Mouse (Mus musculus) heart, adult 2 months (tissue): ENCODE measurements around the gene Tex30.

Experiments
- CTCF ChIP-seq: fragments of 200-600 bp; IDR thresholded peaks from 2 replicates; pipeline ENCODE4 v1.8.1; 2022; ENCODE audit warnings: antibody characterized with exemption, mild to moderate bottlenecking, moderate library complexity
- POLR2A ChIP-seq: fragments of 200-500 bp; IDR thresholded peaks from 2 replicates; pipeline ENCODE4 v1.6.1; 2011; ENCODE audit warnings: mild to moderate bottlenecking, low read depth, low read length, control low read depth; ENCODE audit not compliant: insufficient read depth

DNA sequence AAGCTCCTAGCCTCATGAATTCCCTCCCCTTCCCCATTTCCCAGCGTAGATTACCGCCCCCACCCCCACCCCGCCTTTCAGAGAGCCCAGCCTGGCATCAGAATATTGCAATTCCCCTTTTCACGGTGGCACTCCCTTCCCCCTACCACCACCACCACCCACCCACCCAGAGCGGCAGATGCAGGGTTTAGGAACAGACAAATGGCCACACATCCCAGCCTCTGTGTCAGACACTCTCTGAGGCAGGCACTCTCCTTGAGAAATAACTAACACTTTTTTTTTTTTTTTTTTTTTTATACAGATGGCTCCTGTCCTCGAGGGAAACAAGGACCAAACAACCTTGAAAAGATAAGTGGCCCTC lies 59.7 kb downstream of the Tex30 start:
- TF ChIP-seq CTCF (no peak), POLR2A (no peak)
